In the genomic region with DNA sequence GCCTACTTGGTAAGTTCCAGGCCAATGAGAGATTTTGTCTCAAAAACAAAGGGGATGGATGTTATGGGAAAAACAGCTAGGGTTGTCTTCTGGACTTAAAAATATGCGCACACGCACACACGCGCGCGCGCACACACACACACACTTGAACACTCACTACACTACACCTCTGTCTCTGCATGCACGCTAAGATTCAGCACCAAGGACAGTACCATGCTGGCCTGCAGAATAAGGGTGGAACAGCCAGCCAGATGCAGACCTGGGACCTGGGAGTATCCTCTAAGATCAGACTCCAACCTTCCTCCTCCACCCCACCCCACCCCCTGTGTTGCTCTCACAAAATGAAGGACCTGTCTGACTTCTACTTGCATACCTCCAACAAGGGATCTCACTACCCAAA, we compare ENCODE assay signal across 9 mouse cellular contexts.
DNase-seq lines count a peak whose midpoint lies in the region; ATAC-seq and TF ChIP-seq lines count a peak whose summit lies in the region.
"Had no signal": no experiment of that assay in that cellular context is flagged by ENCODE, and none has a peak within 500 bp of the region (broad histone marks: within the 10 kb centered on the region; RNA-seq: fewer than 3 reads in every experiment).

No protein-coding gene starts in this region.

- no peak overlapping the region for H3K27ac ChIP-seq in midbrain, embryonic 14.5 days (replicated peaks; ENCODE audit: low read depth, low read length)
- H3K27ac ChIP-seq in midbrain, postnatal 0 days (ENCODE audit: low read depth, low read length) = no peak overlapping the region
- H3K27ac ChIP-seq: neural tube, embryonic 13.5 days had no signal

- no peak overlapping the region for H3K4me2 ChIP-seq in midbrain, embryonic 14.5 days (ENCODE audit: low read length)
- H3K4me2 ChIP-seq in midbrain, postnatal 0 days (ENCODE audit: low read depth, low read length, poor library complexity, severe bottlenecking) = no peak overlapping the region
- H3K4me2 ChIP-seq: neural tube, embryonic 13.5 days had no signal

- H3K4me1 ChIP-seq in midbrain, embryonic 14.5 days (ENCODE audit: control insufficient read depth, insufficient read depth, low read length) = peaks cover 22% of the 10 kb centered on the region
- H3K4me1 ChIP-seq in midbrain, postnatal 0 days (ENCODE audit: insufficient read depth, low read length) = peaks cover 9% of the 10 kb centered on the region; the same call in 1 of the 2 replicates

- H3K4me3 ChIP-seq in midbrain, embryonic 14.5 days (replicated peaks; ENCODE audit: low read depth, low read length) = no peak overlapping the region
- H3K4me3 ChIP-seq in midbrain, postnatal 0 days (ENCODE audit: low read depth, low read length) = no peak overlapping the region
- H3K4me3 ChIP-seq: neural tube, embryonic 13.5 days had no signal

- DNase-seq in adrenal gland, adult 2 months = peak; percentile 44
- no peak for DNase-seq in adrenal gland, adult 8-10 months
- peak; percentile 54 for DNase-seq in midbrain, embryonic 14.5 days
- no peak for DNase-seq in midbrain, postnatal 0 days (ENCODE audit: low spot score)
- DNase-seq in retina, postnatal 1 day = peak; percentile 77
- no peak for DNase-seq in cerebellum, adult 9-11 months
- no peak for DNase-seq in spleen, postnatal 4 days (ENCODE audit: low spot score in 2 of 2)

- no peaks in the 10 kb centered on the region for H3K36me3 ChIP-seq in midbrain, embryonic 14.5 days (ENCODE audit: control insufficient read depth, insufficient read depth, low read length)
- H3K36me3 ChIP-seq in midbrain, postnatal 0 days (ENCODE audit: insufficient read depth, low read length) = no peaks in the 10 kb centered on the region
- H3K36me3 ChIP-seq: neural tube, embryonic 13.5 days had no signal

- H3K9ac ChIP-seq in midbrain, embryonic 14.5 days (replicated peaks; ENCODE audit: low read length) = no peak overlapping the region
- no peak overlapping the region for H3K9ac ChIP-seq in midbrain, postnatal 0 days (replicated peaks; ENCODE audit: low read length, poor library complexity, severe bottlenecking)
- H3K9ac ChIP-seq: neural tube, embryonic 13.5 days had no signal

- ATAC-seq in midbrain, embryonic 14.5 days (ENCODE audit: low FRiP score, low TSS enrichment) = no peak
- ATAC-seq in midbrain, postnatal 0 days (ENCODE audit: low FRiP score) = no peak
- peak; percentile 34 to 53; a peak in 2 of 4 replicates for ATAC-seq in hematopoietic stem cell, adult 5-6 weeks (replicated peaks in 1 of 2; ENCODE audit: insufficient read depth in 1 of 2, low FRiP score in 2 of 2, low TSS enrichment in 1 of 2, low read depth in 1 of 2, poor library complexity in 2 of 2, severe bottlenecking in 2 of 2)

- H3K9me3 ChIP-seq in midbrain, embryonic 14.5 days (ENCODE audit: control insufficient read depth, low read length) = no peaks in the 10 kb centered on the region
- no peaks in the 10 kb centered on the region for H3K9me3 ChIP-seq in midbrain, postnatal 0 days (ENCODE audit: low read length)
- H3K9me3 ChIP-seq: neural tube, embryonic 13.5 days had no signal

- 64% methylated on average over 8 of the region's 8 CpGs for WGBS in midbrain, embryonic 14.5 days
- 73% methylated on average over 8 of the region's 8 CpGs for WGBS in midbrain, postnatal 0 days

- TF ChIP-seq CTCF in midbrain, postnatal 0 days (IDR thresholded peaks at IDR 0.05) = no peak

- H3K27me3 ChIP-seq in midbrain, embryonic 14.5 days (ENCODE audit: control insufficient read depth, insufficient read depth, low read length) = no peaks in the 10 kb centered on the region
- no peaks in the 10 kb centered on the region for H3K27me3 ChIP-seq in midbrain, postnatal 0 days (ENCODE audit: insufficient read depth, low read length)

Comparison
In these comparisons a context has a peak if more than half of its experiments do, and no peak if none do; other contexts are left out.
1. DNase-seq: peak in adrenal gland, adult 2 months (single experiment), midbrain, embryonic 14.5 days (single experiment) and retina, postnatal 1 day (single experiment); none in adrenal gland, adult 8-10 months (single experiment), midbrain, postnatal 0 days (single experiment), cerebellum, adult 9-11 months (single experiment) and spleen, postnatal 4 days (0 of 2).
2. ATAC-seq: peak in hematopoietic stem cell, adult 5-6 weeks (2 of 2); none in midbrain, embryonic 14.5 days (single experiment) and midbrain, postnatal 0 days (single experiment).